Mouse (Mus musculus) stomach, embryonic 14.5 days (tissue): Measurements from ENCODE around the gene Ankrd13a. TPM values are rescaled to one million over a fixed set of nuclear protein-coding genes. Genes with fewer than 3 reads are reported as not detected.

Experiments used
- ATAC-seq: fragments of 200-750 bp; cut with Nextera tagmentation; 2 replicates; pipeline ENCODE4 v1.8.0; 2017; ENCODE audit warnings: low read depth, moderate TSS enrichment; ENCODE audit not compliant: insufficient number of reproducible peaks, insufficient read depth, low FRiP score
- H3K27ac ChIP-seq: fragments of 300-500 bp; sonication (generic); 2 replicates; pipeline ENCODE4 v1.5.1; 2014; ENCODE audit warnings: mild to moderate bottlenecking, low read length, moderate library complexity, mixed read lengths
- H3K27me3 ChIP-seq: fragments of 300-500 bp; sonication (generic); 2 replicates; pipeline ENCODE4 v1.6.1; 2014; ENCODE audit warnings: low read length, control low read depth, mixed read lengths; ENCODE audit not compliant: control insufficient read depth, insufficient read depth
- H3K36me3 ChIP-seq: fragments of 300-500 bp; sonication (generic); 2 replicates; pipeline ENCODE4 v1.6.1; 2014; ENCODE audit warnings: mild to moderate bottlenecking, control low read depth, low read length, moderate library complexity, mixed read lengths; ENCODE audit not compliant: control insufficient read depth, insufficient read depth
- H3K4me1 ChIP-seq: fragments of 300-500 bp; sonication (generic); 2 replicates; pipeline ENCODE4 v1.6.1; 2014; ENCODE audit warnings: low read length, control low read depth, mixed read lengths; ENCODE audit not compliant: control insufficient read depth, insufficient read depth
- H3K4me2 ChIP-seq: fragments of 300-500 bp; sonication (generic); replicated peaks from 2 replicates; pipeline ENCODE4 v1.6.1; 2014; ENCODE audit warnings: low read depth, low read length, control low read depth
- H3K4me3 ChIP-seq: fragments of 300-500 bp; sonication (generic); 2 replicates; pipeline ENCODE4 v1.5.1; 2014; ENCODE audit warnings: low read depth, low read length, control low read depth
- H3K9ac ChIP-seq: fragments of 300-500 bp; sonication (generic); replicated peaks from 2 replicates; pipeline ENCODE4 v1.6.1; 2014; ENCODE audit warnings: low read depth, mild to moderate bottlenecking, control low read depth, low read length, moderate library complexity, mixed read lengths
- H3K9me3 ChIP-seq: fragments of 300-500 bp; sonication (generic); 2 replicates; pipeline ENCODE4 v1.6.1; 2016; ENCODE audit warnings: low read depth, low read length, control low read depth; ENCODE audit not compliant: control insufficient read depth
- WGBS: fragments of 180-500 bp; shearing (Covaris S2); extraction: QIAGEN DNeasy Blood & Tissue Kit; methylation state at CpG from one replicate; pipeline ENCODE4 v1.1.7; 2014; 5-methylcytosine and 5-hydroxymethylcytosine counted together
- polyA plus RNA-seq: library from polyadenylated mRNA; unstranded; fragments of >200 nt; fragmentation: Nextera tagmentation; extraction: Ambion mirVana; gene quantifications from 2 replicates; pipeline ENCODE4 v1.2.1, GENCODE M21; 2014

Ankrd13a gene
- polyA plus RNA-seq, 1 experiment from 2014 or later: 35.6 TPM

GRCm38 (mm10) chr5:114740595-114740994 is 33.9 kb upstream of the Ankrd13a start:
- 56% methylated on average over 4 of the region's 4 CpGs for WGBS
- H3K36me3 ChIP-seq: peaks cover 70% of the 10 kb centered on the region
- ATAC-seq: no peak

GRCm38 (mm10) chr5:114742572-114742971 is 31.9 kb upstream of the Ankrd13a start:
- Histone ChIP-seq H3K27me3 (no peaks in the 10 kb centered on the region), H3K4me3 (no peak overlapping the region), H3K27ac (no peak overlapping the region), H3K4me1 (no peaks in the 10 kb centered on the region), H3K4me2 (no peak overlapping the region), H3K36me3 (peaks cover 62% of the 10 kb centered on the region), H3K9me3 (no peaks in the 10 kb centered on the region), H3K9ac (no peak overlapping the region)
- no peak for ATAC-seq
- 91% methylated on average over 10 of the region's 10 CpGs for WGBS

More at GRCm38 (mm10) chr5:114740595-114740994, 33.9 kb upstream of the Ankrd13a start:
- H3K27ac ChIP-seq: no peak overlapping the region
- no peak overlapping the region for H3K9ac ChIP-seq
- no peak overlapping the region for H3K4me2 ChIP-seq
- no peak overlapping the region for H3K4me3 ChIP-seq
- no peaks in the 10 kb centered on the region for H3K27me3 ChIP-seq
- H3K9me3 ChIP-seq: no peaks in the 10 kb centered on the region
- no peaks in the 10 kb centered on the region for H3K4me1 ChIP-seq

DNA sequence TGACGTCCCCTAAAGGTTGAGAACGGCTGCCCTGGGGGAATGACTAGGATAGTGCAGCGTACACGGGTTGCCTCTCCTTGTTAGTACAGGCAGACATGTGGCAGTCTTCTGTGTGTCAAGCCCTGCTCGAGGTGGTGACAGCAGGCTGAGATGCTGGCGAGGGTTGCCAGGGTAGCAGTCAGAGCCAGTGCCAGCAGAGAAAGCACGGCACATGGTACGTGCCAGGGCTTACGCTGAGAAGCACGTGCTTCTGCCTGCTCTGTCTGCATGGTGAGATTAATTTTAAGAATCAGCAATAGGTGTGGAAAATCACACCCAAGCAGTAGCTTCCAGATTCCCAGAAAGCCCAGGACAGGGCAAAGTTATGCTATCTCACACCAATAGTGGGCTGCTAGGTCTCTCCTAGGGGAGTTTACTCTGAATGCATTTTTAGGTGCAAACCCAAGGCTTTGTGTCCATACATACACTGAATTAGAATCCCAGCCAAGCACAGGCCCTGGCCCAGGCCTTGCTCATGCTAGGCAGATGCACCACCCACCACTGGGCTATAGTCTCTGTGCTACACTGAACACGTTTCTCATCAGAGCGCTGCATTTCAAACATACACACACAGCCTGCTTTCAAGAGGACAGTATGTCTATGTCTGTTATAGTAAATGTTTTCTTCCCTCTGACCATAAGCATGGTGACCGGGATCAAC is 31.3 kb upstream of the Ankrd13a start:
- Histone ChIP-seq H3K9me3 (no peaks in the 10 kb centered on the region), H3K27ac (no peak overlapping the region), H3K36me3 (peaks cover 68% of the 10 kb centered on the region), H3K4me1 (no peaks in the 10 kb centered on the region), H3K4me2 (no peak overlapping the region), H3K27me3 (no peaks in the 10 kb centered on the region), H3K4me3 (no peak overlapping the region), H3K9ac (no peak overlapping the region)
- ATAC-seq: no peak
- 92% methylated on average over 13 of the region's 13 CpGs for WGBS

DNA sequence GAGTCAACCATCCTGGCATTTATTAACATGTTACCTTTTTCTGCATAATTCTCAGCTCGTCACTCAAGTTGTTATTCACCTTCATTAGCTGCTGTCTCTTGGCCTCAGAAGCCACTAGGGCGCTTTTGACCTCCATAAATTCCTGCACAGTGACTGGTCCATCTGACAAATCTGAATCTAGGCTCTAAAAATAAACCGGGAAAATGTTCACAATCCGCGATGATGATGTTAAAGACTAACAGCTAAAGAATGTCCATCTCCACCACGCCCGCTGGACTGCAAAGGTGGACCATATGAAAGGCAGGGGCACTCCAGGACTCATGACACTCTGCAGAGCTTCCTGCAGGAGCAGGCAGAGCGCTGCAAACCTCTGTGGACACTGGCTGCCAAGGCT is 30.8 kb upstream of the Ankrd13a start:
- Histone ChIP-seq H3K27me3 (no peaks in the 10 kb centered on the region), H3K36me3 (peaks cover 68% of the 10 kb centered on the region), H3K9me3 (no peaks in the 10 kb centered on the region), H3K9ac (no peak overlapping the region), H3K4me1 (no peaks in the 10 kb centered on the region), H3K4me3 (no peak overlapping the region), H3K4me2 (no peak overlapping the region), H3K27ac (no peak overlapping the region)
- WGBS: 90% methylated on average over 8 of the region's 8 CpGs
- no peak for ATAC-seq

GRCm38 (mm10) chr5:114745581-114745980 is 28.9 kb upstream of the Ankrd13a start:
- Histone ChIP-seq H3K4me1 (no peaks in the 10 kb centered on the region), H3K9me3 (no peaks in the 10 kb centered on the region), H3K27me3 (no peaks in the 10 kb centered on the region), H3K36me3 (peaks cover 65% of the 10 kb centered on the region), H3K4me2 (no peak overlapping the region), H3K4me3 (no peak overlapping the region), H3K9ac (no peak overlapping the region), H3K27ac (no peak overlapping the region)
- 89% methylated on average over 5 of the region's 5 CpGs for WGBS
- no peak for ATAC-seq

GRCm38 (mm10) chr5:114746886-114747285 is 27.6 kb upstream of the Ankrd13a start:
- WGBS: 87% methylated on average over 4 of the region's 4 CpGs
- H3K9ac ChIP-seq: no peak overlapping the region

DNA sequence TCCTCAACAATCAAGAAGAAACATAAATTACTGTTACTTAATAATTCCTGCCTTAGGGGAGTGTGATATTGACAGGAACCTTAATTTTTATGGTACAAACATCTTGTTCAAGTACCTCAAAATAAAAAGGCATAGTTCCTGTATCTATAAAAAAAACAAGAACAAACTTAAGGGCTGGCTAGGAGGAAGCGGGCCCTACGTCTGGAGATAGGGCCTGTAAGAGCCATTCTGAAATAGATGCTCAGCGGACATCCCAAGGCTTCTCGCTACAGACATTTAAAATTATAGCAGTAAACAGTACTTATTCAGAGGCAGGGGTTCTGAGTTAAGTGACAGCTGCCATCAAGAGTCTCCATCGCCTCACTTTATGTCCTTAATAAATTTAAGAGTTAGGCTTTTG is 27.0 kb upstream of the Ankrd13a start:
- H3K36me3 ChIP-seq: peaks cover 55% of the 10 kb centered on the region
- H3K4me2 ChIP-seq: no peak overlapping the region
- H3K9me3 ChIP-seq: no peaks in the 10 kb centered on the region
- H3K4me3 ChIP-seq: no peak overlapping the region
- H3K27ac ChIP-seq: no peak overlapping the region
- no peak overlapping the region for H3K9ac ChIP-seq
- WGBS: 92% methylated on average over 5 of the region's 5 CpGs
- H3K27me3 ChIP-seq: no peaks in the 10 kb centered on the region
- no peak for ATAC-seq
- no peaks in the 10 kb centered on the region for H3K4me1 ChIP-seq

More at GRCm38 (mm10) chr5:114746886-114747285, 27.6 kb upstream of the Ankrd13a start:
- H3K4me3 ChIP-seq: no peak overlapping the region
- H3K4me1 ChIP-seq: no peaks in the 10 kb centered on the region
- no peaks in the 10 kb centered on the region for H3K27me3 ChIP-seq
- no peak for ATAC-seq
- H3K9me3 ChIP-seq: no peaks in the 10 kb centered on the region
- H3K4me2 ChIP-seq: no peak overlapping the region
- H3K36me3 ChIP-seq: peaks cover 61% of the 10 kb centered on the region
- H3K27ac ChIP-seq: no peak overlapping the region

- no peaks in the 10 kb centered on the region for H3K9me3 ChIP-seq
- peaks cover 47% of the 10 kb centered on the region for H3K36me3 ChIP-seq
- 95% methylated on average over 10 of the region's 10 CpGs for WGBS
Measured at GRCm38 (mm10) chr5:114750325-114750724, 24.2 kb upstream of the Ankrd13a start.

GRCm38 (mm10) chr5:114752397-114752796 is 22.1 kb upstream of the Ankrd13a start:
- no peaks in the 10 kb centered on the region for H3K4me1 ChIP-seq
- H3K4me3 ChIP-seq: no peak overlapping the region
- ATAC-seq: no peak
- peaks cover 51% of the 10 kb centered on the region for H3K36me3 ChIP-seq
- no peaks in the 10 kb centered on the region for H3K9me3 ChIP-seq
- H3K4me2 ChIP-seq: no peak overlapping the region
- H3K27me3 ChIP-seq: no peaks in the 10 kb centered on the region
- WGBS: 77% methylated on average over 10 of the region's 10 CpGs
- no peak overlapping the region for H3K27ac ChIP-seq
- no peak overlapping the region for H3K9ac ChIP-seq

More at GRCm38 (mm10) chr5:114750325-114750724, 24.2 kb upstream of the Ankrd13a start:
- Histone ChIP-seq H3K4me2 (no peak overlapping the region), H3K27ac (no peak overlapping the region), H3K4me3 (no peak overlapping the region), H3K9ac (no peak overlapping the region), H3K4me1 (no peaks in the 10 kb centered on the region), H3K27me3 (no peaks in the 10 kb centered on the region)
- no peak for ATAC-seq
